Mouse (Mus musculus) forebrain, embryonic 16.5 days (tissue): ENCODE results near the gene Tmeff2. TPM values are rescaled to one million over a fixed set of nuclear protein-coding genes. Genes with fewer than 3 reads are reported as not detected.
A peak's percentile ranks its signal among the peaks of the same experiment; 100 is the strongest.

Experiments
- ATAC-seq: fragments of 200-750 bp; cut with Nextera tagmentation; 2 replicates; pipeline ENCODE4 v1.8.0; 2017; ENCODE audit warnings: mild to moderate bottlenecking, moderate library complexity
- H3K27ac ChIP-seq: fragments of 300-500 bp; sonication (generic); 2 replicates; pipeline ENCODE4 v1.5.1; 2014; ENCODE audit warnings: low read length, control low read depth
- H3K27me3 ChIP-seq: fragments of 300-500 bp; sonication (generic); replicated peaks from 2 replicates; pipeline ENCODE4 v1.6.1; 2014; ENCODE audit warnings: low read length; ENCODE audit not compliant: control insufficient read depth, insufficient read depth
- H3K36me3 ChIP-seq: fragments of 300-500 bp; sonication (generic); 2 replicates; pipeline ENCODE4 v1.6.1; 2014; ENCODE audit not compliant: control insufficient read depth, insufficient read depth
- H3K4me1 ChIP-seq: fragments of 300-500 bp; sonication (generic); replicated peaks from 2 replicates; pipeline ENCODE4 v1.6.1; 2014; ENCODE audit warnings: low read length; ENCODE audit not compliant: control insufficient read depth, insufficient read depth
- H3K4me2 ChIP-seq: fragments of 300-500 bp; sonication (generic); 2 replicates; pipeline ENCODE4 v1.6.1; 2014; ENCODE audit warnings: mild to moderate bottlenecking, low read length, control low read depth
- H3K4me3 ChIP-seq: fragments of 300-500 bp; sonication (generic); replicated peaks from 2 replicates; pipeline ENCODE4 v1.5.1; 2014; ENCODE audit warnings: mild to moderate bottlenecking, low read length, control low read depth
- H3K9ac ChIP-seq: fragments of 300-500 bp; sonication (generic); replicated peaks from 2 replicates; pipeline ENCODE4 v1.6.1; 2014; ENCODE audit warnings: low read depth, low read length, control low read depth
- H3K9me3 ChIP-seq: fragments of 300-500 bp; sonication (generic); 2 replicates; pipeline ENCODE4 v1.6.1; 2016; ENCODE audit warnings: low read length; ENCODE audit not compliant: control insufficient read depth
- WGBS: fragments of 180-500 bp; shearing (Covaris S2); extraction: QIAGEN DNeasy Blood & Tissue Kit; methylation state at CpG from one replicate; pipeline ENCODE4 v1.1.7; 2014; 5-methylcytosine and 5-hydroxymethylcytosine counted together
- microRNA-seq: library from miRNA; unstranded; fragments of <30 nt; microRNA quantifications from one replicate; pipeline ENCODE4, GENCODE M21; 2017
- polyA plus RNA-seq: library from polyadenylated mRNA; unstranded; fragments of >200 nt; fragmentation: Nextera tagmentation; extraction: Ambion mirVana; gene quantifications from 2 replicates; pipeline ENCODE4 v1.2.1, GENCODE M21; 2015

Gene Tmeff2
- polyA plus RNA-seq, 1 experiment from 2014 or later = 46.5 TPM

DNA sequence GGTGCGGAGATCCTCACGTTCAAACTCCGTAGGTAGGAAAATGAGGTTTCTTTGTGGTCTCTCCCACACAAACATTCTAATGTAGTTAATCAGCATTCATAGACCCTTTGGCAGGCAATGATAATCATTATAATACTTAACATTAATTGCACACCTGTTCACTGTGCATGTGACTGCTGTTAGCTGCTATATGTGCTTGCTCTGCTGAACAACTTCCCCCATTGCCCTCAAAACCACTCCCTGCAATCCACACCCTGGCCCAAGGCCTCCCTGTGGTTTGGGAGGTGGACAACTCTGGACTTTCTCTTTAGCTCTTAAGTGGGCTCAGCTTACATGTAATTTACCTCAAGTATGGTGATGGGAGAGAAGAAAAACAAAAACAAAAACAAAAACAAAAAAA, 299.5 kb downstream of the Tmeff2 start:
- no peaks in the 10 kb centered on the region for H3K27me3 ChIP-seq
- 89% methylated on average over 3 of the region's 3 CpGs for WGBS
- H3K4me2 ChIP-seq = no peak overlapping the region
- H3K4me3 ChIP-seq = no peak overlapping the region
- no peaks in the 10 kb centered on the region for H3K36me3 ChIP-seq
- peaks cover 5% of the 10 kb centered on the region; the same call in 1 of the 2 replicates for H3K4me1 ChIP-seq
- no peak for ATAC-seq
- H3K9me3 ChIP-seq = no peaks in the 10 kb centered on the region
- H3K27ac ChIP-seq = no peak overlapping the region
- H3K9ac ChIP-seq = no peak overlapping the region

DNA sequence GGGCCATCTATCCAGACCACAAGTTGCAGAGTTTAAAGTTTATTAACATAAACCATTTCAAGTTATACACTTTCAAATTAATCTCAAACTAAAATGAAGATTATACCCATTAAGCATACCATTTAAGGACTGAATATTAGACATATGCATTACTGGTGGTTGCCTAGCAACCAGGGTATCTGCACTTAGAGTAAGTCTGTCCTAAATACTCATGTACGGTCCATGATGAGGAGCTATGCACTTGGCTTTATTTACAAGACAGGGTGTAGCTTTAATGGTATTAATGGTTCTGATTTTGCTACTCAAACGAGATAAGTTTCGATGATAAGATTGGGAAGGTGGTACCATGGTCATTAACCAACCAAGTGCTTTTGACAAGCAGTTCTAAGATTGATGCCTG, 315.2 kb downstream of the Tmeff2 start:
- ATAC-seq = no peak
- no peak overlapping the region for H3K4me3 ChIP-seq
- H3K9me3 ChIP-seq = no peaks in the 10 kb centered on the region
- H3K36me3 ChIP-seq = no peaks in the 10 kb centered on the region
- no peak overlapping the region for H3K27ac ChIP-seq
- H3K27me3 ChIP-seq = no peaks in the 10 kb centered on the region
- WGBS = 74% methylated on average over 3 of the region's 3 CpGs
- no peak overlapping the region for H3K9ac ChIP-seq
- H3K4me2 ChIP-seq = no peak overlapping the region
- peaks cover 17% of the 10 kb centered on the region for H3K4me1 ChIP-seq

DNA sequence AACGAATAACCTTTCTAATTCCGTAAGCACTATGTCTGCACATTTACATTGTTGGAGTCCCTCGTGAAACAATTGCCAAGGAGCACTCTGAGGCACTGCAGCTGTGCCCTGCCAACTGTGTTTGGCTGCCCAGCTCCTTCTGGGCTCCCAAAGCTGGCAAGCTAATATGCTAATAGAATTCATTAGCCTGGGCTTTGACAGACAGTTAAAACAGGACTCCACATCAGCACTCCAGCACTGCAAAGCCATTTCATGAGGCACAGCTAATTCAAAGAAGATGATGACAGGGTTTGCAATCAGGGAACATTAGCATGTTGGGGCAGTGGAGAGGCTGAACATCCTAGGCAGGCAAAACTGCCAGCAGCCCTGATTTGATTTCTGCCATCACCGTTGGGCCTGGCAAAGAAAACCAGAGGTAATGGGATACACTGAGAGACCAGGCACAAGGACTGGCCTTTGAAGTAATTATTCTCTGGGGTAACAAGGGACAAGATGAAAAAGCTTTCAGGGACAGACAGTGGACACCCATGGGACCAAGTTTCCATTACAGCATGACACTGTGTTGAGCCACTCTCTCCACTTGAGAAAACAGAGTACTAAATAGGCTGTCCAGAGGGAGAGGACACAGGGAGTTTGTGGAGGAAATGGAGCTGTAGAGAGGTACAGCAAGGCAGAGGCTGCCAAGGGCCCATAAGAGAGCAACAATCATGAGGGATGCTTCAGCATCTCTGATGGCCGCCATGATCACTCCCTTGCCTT, 316.0 kb downstream of the Tmeff2 start:
- no peak overlapping the region for H3K4me3 ChIP-seq
- no peak overlapping the region for H3K9ac ChIP-seq
- no peaks in the 10 kb centered on the region for H3K9me3 ChIP-seq
- H3K27ac ChIP-seq = peak overlapping the region; percentile 43
- ATAC-seq = peak; percentile 97
- no peak overlapping the region for H3K4me2 ChIP-seq
- H3K27me3 ChIP-seq = no peaks in the 10 kb centered on the region
- peaks cover 17% of the 10 kb centered on the region for H3K4me1 ChIP-seq
- no peaks in the 10 kb centered on the region for H3K36me3 ChIP-seq
- WGBS = 10% methylated on average over 5 of the region's 5 CpGs

DNA sequence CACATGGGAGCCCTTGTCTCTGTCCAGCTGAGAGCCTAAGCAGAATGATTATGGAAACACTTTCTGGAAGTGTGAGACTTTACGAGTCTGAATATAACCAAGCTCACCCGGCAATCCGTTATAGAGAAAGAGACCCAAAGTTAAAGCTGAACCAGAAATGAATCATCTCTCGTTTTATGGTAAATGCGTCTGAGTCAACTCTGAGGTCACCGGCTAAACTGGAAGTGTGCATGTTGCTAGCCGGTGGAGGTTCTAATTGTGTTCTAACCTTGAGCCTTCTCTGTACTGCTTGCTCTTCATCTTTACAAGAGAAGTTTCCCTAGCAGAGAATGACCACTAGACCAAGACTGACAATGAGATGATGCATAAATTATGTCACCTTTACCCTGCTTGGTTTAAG, 316.8 kb downstream of the Tmeff2 start:
- no peaks in the 10 kb centered on the region for H3K36me3 ChIP-seq
- H3K27me3 ChIP-seq = no peaks in the 10 kb centered on the region
- H3K27ac ChIP-seq = peak overlapping the region; percentile 4; the same call in 1 of the 2 replicates
- H3K9ac ChIP-seq = no peak overlapping the region
- no peak for ATAC-seq
- H3K4me3 ChIP-seq = no peak overlapping the region
- no peak overlapping the region for H3K4me2 ChIP-seq
- H3K4me1 ChIP-seq = peaks cover 17% of the 10 kb centered on the region
- H3K9me3 ChIP-seq = no peaks in the 10 kb centered on the region
- WGBS = 77% methylated on average over 7 of the region's 7 CpGs

DNA sequence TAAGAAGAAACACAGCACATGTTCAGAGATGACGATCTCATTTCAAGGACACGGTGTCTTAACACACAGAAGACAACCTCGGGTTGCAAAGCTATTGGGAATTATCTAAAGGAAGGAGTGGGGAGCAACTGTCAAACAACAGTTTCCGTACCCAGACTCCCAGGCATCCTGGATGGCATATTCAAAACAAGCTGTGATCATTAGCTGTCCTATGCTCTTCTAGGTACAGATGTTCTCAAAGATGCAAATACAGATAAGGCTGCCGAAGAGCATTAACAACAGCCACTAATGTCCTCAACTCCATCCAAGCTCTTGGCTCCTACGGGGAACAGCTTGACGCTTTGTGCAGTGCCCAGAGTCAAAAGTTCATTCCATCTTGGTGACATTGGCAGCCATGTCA, 324.7 kb downstream of the Tmeff2 start:
- no peak overlapping the region for H3K9ac ChIP-seq
- H3K4me1 ChIP-seq = no peaks in the 10 kb centered on the region
- H3K9me3 ChIP-seq = no peaks in the 10 kb centered on the region
- H3K27me3 ChIP-seq = no peaks in the 10 kb centered on the region
- H3K27ac ChIP-seq = no peak overlapping the region
- WGBS = 92% methylated on average over 7 of the region's 7 CpGs
- H3K4me2 ChIP-seq = no peak overlapping the region
- no peak for ATAC-seq
- no peaks in the 10 kb centered on the region for H3K36me3 ChIP-seq
- no peak overlapping the region for H3K4me3 ChIP-seq

Small RNA genes within 50 kb of the gene (microRNA-seq; reads per million reads assigned to microRNA genes)
- not detected for gene Gm25736
